Mouse (Mus musculus): ENCODE results near the gene Mfap1b. TPM values are rescaled to one million over a fixed set of nuclear protein-coding genes. Genes with fewer than 3 reads are reported as not detected.
"Not testable (repeated sequence)": the region's sequence is repeated elsewhere in the genome, so short reads cannot be mapped to it uniquely, and the experiment has no call there.

The Mfap1b gene
- 5.4 and 7.4 TPM in 2 replicates for polyA plus RNA-seq (2012; rRNA removed)

DNA sequence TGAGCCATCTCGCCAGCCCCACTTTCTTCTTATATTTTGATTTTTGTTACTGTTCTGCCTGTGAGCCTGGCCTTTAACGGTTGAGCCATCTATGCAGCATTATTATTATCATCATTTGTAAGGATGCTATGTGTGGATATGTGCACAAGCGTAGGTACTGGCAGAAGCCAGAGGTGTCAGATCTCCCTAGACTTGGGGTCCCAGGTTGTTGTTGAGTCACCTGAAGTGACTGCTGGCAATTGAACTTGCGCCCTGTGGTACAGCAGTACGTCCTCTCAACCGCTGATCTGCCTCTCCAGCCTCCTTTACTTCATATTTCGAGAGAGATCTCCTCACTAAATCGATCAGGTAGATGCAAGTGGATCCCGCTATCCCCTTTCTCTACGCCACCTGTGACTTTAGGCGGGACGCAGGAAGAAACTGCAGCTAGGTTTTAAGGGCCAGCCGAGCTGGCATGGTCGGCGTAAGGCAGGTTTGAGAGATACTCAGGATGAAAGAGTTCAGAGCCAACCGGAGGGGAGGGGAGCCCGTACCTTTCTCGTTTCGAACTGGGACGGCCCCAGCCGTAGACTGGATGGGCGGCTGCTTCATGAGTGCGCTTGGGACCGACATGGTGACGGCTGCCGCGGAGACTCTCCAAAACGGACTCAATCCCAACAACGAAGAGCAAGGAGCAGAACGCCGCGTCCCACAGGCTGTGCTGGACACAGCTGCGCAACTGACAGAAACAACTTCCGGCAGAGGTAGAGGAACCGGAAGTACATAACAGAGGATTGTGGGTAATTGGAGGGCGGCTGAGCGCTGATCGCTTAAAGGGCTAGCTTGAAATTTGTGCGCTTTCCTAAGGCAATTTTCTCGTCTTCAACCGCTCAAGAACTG is at the start of gene Mfap1b:
Gene Mfap1b, minus strand, starts transcription at position 767 of the 879 bp plus-strand sequence.
- DNase-seq (ENCODE audit: low read depth): peak; percentile 61

DNA sequence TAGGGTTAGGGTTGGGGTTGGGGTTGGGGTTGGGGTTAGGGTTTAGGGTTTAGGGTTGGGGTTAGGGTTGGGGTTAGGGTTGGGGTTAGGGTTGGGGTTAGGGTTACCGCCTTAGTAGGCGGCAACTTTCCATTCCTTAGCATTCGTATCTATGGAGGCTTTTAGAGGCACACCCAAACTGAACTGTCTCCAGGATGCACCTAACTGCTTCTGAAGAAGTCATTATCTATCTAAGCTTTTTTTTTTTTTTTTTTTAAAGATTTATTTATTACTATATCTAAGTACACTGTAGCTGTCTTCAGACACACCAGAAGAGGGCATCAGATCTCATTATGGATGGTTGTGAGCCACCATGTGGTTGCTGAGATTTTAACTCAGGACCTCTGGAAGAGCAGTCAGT is 49.0 kb upstream of the Mfap1b start:
- DNase-seq (ENCODE audit: low read depth): not testable (repeated sequence)

- no peak for DNase-seq (ENCODE audit: low read depth)
These were observed 48.1 kb upstream of the Mfap1b start for GRCm38 (mm10) chr2:121522006-121522405.

DNA sequence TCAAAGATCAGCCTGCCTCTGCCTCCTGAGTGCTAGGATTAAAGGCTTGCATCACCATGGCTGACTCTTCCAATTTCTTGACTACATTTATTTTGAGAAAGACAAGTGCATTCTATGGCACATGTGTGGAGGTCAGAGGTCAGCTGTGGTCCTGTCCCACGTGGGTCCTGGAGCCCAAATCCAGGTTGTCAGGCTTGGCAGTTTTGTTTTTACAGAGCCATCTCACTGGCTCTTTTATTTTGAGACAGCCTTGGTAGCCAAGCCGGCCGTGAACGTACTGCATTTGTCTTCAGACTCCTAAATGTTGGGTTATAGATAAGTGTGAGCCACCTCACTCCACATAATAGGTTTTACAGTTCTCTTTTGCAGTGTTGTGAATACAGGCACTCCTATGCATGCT is 44.8 kb upstream of the Mfap1b start:
- DNase-seq (ENCODE audit: low read depth): not testable (repeated sequence)

DNA sequence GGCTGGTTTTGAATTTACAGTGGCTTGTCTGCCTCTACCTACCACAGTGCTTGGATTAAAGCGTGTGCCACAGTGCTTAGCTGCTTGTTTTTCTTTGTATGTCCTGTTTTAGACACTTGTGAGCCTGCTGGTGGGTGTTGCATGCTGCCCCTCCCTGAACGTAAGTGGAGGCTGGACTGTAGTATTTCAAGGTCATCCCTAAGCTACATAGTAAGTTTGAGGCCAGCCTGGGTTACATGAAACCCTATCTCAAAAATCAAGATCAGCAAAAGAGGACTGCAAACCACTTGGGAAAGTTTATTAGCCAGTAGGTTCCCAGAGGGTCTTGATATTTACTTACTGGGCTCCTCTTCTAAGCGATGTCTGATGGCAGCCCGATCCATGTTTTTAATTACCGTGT is 44.2 kb upstream of the Mfap1b start:
- no peak for DNase-seq (ENCODE audit: low read depth)

DNA sequence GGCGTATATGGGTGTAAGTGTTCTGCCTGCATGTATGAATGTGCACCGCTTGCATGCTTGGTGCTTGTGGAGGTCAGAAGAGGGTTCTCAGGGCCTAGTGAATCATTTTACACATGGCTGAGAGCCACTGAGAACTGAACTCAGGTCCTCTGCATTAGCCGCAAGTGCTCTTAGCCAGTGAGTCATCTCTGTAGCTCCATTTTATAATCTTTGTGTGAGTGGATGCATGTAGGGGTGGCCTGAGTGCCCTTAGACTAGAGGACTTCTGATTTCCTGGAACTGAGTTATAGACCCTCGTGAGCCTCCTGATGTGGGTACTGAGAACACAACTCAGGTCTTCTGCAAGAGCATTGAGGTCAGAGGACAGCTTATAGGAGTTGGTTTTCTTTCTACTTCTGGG is 40.3 kb upstream of the Mfap1b start:
- no peak for DNase-seq (ENCODE audit: low read depth)

DNA sequence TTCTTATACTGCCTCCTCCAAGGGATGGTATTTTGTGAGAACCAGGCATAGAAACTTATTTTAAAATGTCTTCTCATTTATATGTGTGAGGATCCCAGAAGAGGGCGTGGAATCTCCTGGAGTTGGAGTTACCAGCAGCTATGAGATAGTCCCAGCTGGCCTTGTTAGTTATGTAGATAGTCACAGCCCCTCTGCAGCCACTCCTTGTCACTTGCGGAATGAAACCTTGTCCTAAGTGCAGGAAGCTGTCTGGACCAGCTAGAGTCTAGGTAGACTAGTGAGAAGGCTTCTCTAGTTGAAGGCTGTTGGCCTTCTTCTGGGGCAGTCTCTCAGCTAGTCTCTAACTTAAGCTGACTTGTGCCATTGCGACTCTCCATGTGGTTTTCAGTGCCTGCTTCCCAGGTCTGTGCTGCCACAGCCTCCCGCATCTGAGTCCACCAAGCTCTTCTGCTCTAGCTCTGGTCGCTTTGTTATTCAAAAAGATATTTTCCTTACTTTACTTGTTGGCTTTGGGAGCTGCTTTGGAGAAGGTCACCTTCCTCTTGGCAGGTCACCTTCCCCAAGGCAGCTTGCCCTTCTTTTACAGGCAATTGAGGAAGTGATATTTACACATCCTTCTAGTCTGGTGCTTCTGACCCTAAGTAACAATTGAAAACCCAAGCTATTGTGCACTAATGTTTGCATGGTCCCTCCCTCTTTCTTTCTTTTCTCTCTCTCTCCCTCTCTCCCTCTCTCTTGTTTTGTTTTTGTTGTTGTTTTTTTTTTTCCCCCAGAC is 39.3 kb upstream of the Mfap1b start:
- DNase-seq (ENCODE audit: low read depth): not testable (repeated sequence)

DNA sequence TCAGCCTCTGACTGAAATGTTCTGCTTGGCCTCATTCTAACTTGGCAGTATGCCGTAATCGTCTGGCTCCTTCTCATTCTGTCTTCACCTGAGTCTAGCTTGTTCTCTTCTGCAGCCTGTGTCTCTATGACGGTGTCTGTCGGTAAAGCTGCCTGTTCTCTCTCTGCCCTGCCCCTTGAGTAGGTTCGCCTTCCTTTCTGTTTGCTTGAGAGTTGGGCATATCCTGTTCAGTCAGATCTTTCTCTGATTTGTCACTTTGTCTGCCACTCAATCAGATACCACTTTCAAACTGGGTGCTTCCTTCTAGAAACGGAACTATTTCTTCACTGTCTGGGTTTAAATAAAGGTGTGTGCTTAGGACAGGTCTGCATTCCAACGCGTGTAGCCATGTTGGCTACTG is 37.5 kb upstream of the Mfap1b start:
- no peak for DNase-seq (ENCODE audit: low read depth)

DNA sequence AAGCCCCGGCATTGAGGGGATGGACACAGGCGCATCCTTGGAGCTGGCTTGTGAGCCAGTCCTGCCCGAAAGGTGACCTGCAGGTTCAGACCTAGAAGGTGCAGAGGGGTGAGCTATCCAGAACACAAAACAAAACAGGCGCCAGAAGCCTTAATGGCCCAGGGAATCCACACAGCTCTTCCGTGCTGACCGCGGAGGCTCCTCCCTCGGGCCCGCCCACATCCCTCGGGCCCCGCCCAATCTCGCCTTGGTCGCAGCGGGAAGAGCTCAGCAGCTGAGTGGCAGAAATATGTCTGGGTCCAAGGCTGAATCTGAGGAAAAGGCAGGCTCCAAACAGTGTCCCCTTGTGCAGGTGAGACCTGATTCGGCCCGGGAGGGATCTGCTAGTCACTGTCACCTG is 35.7 kb upstream of the Mfap1b start:
- no peak for DNase-seq (ENCODE audit: low read depth)

GRCm38 (mm10) chr2:121507951-121508330 is 34.1 kb upstream of the Mfap1b start:
- DNase-seq (ENCODE audit: low read depth): no peak

GRCm38 (mm10) chr2:121507173-121507950 is 33.5 kb upstream of the Mfap1b start:
- no peak for DNase-seq (ENCODE audit: low read depth)

DNA sequence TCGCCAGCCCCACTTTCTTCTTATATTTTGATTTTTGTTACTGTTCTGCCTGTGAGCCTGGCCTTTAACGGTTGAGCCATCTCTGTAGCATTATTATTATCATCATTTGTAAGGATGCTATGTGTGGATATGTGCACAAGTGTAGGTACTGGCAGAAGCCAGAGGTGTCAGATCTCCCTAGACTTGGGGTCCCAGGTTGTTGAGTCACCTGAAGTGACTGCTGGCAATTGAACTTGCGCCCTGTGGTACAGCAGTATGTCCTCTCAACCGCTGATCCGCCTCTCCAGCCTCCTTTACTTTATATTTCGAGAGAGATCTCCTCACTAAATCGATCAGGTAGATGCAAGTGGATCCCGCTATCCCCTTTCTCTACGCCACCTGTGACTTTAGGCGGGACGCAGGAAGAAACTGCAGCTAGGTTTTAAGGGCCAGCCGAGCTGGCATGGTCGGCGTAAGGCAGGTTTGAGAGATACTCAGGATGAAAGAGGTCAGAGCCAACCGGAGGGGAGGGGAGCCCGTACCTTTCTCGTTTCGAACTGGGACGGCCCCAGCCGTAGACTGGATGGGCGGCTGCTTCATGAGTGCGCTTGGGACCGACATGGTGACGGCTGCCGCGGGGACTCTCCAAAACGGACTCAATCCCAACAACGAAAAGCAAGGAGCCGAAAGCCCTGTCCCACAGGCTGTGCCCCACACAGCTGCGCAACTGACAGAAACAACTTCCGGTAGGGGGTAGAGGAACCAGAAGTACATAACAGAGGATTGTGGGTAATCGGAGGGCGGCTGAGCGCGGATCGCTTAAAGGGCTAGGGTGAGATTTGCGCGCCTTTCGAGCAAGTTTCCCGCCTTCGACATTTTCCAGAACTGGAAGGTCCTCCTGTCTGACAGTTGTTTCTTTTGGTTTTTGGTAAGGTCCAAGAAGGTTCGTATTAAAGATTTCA is 32.3 kb upstream of the Mfap1b start, which contains the start of the genes Mfap1a and Wdr76:
Gene Mfap1a, minus strand, starts transcription at position 724 of the 941 bp plus-strand sequence.
Gene Wdr76, plus strand, starts transcription at position 782 of the 941 bp plus-strand sequence.
- DNase-seq (ENCODE audit: low read depth): not testable (repeated sequence)

DNA sequence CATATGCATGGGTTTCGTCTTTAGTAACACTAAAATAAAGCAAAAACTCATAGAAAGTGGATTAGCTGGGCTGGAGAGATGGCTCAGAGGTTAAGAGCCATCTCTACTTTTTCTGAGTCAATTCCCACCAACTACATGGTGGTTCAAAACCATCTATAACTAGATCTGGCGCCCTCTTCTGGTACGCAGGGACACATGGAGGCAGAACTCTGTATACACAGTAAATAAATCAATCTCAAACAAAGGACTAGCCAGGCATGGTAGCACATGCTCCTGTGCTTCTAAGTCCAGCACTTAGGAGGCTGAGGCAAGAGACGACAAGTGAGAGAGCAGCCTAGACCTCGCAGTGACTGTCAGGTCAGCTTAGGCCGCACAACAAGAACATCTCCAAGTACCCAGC is 27.7 kb upstream of the Mfap1b start:
- not testable (repeated sequence) for DNase-seq (ENCODE audit: low read depth)

DNA sequence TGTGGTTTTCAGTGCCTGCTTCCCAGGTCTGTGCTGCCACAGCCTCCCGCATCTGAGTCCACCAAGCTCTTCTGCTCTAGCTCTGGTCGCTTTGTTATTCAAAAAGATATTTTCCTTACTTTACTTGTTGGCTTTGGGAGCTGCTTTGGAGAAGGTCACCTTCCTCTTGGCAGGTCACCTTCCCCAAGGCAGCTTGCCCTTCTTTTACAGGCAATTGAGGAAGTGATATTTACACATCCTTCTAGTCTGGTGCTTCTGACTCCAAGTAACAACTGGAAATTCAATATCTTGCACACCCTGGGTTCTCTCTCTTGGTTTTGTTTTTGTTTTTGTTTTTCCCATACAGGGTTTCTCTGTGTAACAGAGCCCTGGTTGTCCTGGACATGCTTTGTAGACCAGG is 10.5 kb upstream of the Mfap1b start:
- DNase-seq (ENCODE audit: low read depth): not testable (repeated sequence)

GRCm38 (mm10) chr2:121483576-121483975 is 9.7 kb upstream of the Mfap1b start:
- no peak for DNase-seq (ENCODE audit: low read depth)

DNA sequence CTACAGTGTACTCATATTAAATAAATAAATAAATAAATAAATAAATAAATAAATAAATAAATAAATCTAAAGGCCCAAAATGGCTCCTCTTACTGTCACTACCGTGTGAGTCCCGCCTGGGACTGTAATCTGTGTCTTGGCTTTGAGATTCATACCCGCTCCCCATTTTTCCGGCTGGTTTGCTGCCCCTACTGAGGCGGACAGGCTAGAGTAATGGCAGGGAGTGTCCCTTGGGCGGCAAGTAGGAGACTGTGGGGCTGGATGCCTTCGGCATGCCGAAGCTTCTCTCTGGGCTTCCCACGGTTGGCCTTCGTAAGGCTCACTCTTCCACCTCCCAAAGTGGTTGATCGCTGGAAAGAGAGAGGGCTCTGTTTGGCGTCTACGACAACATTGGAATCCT is 7.0 kb upstream of the Mfap1b start:
- DNase-seq (ENCODE audit: low read depth): not testable (repeated sequence)

GRCm38 (mm10) chr2:121480498-121480897 is 6.6 kb upstream of the Mfap1b start:
- DNase-seq (ENCODE audit: low read depth): no peak

DNA sequence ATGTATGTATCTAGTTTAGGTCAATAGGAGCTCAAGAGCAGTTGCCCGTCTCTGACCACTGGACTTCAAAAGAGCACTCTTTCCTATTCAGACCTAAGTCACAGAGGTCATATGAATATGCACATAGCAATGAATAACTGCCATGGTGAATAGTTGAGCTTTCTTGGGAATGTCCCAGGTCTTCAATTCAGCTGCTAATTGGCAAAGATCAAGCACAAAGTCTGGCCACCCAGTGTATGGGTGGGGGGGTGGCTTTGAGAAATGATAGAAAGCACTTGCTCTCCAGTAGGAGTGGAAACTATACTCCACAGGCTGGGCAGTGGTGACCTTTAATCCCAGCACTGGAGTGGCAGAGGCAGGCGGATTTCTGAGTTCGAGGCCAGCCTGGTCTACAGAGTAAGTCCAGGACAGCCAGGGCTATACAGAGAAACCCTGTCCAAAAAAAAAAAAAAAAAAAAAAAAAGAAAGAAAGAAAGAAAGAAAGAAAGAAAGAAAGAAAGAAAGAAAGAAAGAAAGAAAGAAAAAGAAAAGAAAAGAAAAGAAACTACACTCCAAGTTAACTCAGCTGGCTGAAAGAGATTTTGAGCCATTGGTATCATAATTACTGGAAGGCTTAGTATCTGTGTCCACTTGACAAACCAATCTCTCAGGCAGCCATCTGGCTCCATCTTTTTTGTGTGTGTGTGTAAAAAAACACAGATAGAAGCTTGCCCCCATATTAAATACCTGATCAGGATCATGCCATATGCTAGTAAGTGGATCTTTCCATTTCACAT is 3.8 kb upstream of the Mfap1b start:
- DNase-seq (ENCODE audit: low read depth): no peak

GRCm38 (mm10) chr2:121475306-121475705 is 1.4 kb upstream of the Mfap1b start:
- DNase-seq (ENCODE audit: low read depth): not testable (repeated sequence)

DNA sequence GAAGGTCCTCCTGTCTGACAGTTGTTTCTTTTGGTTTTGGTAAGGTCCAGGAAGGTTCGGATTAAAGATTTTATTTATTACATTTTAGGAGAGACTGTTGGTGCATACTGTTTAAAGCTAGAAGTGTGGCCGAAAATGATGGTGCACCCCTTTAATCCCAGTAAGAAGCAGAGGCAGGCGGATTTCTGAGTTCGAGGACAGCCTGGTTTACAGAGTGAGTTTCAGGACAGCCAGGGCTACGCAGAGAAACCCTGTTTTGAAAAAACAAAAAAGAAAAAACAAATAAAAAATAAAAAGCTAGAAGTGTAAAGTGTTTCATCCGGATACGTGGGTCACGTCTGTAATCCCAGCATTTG is 291 bp upstream of the Mfap1b start:
- no peak for DNase-seq (ENCODE audit: low read depth)

All from gonadal fat pad, adult 2 months (tissue).